Mouse (Mus musculus) stomach, embryonic 14.5 days (tissue): Measurements from ENCODE around the gene Lyzl4. TPM values are rescaled to one million over a fixed set of nuclear protein-coding genes. Genes with fewer than 3 reads are reported as not detected.
A peak's percentile ranks its signal among the peaks of the same experiment; 100 is the strongest.

Source experiments
- ATAC-seq: fragments of 200-750 bp; cut with Nextera tagmentation; 2 replicates; pipeline ENCODE4 v1.8.0; 2017; ENCODE audit warnings: low read depth, moderate TSS enrichment; ENCODE audit not compliant: insufficient number of reproducible peaks, insufficient read depth, low FRiP score
- H3K27ac ChIP-seq: fragments of 300-500 bp; sonication (generic); 2 replicates; pipeline ENCODE4 v1.5.1; 2014; ENCODE audit warnings: mild to moderate bottlenecking, low read length, moderate library complexity, mixed read lengths
- H3K27me3 ChIP-seq: fragments of 300-500 bp; sonication (generic); 2 replicates; pipeline ENCODE4 v1.6.1; 2014; ENCODE audit warnings: low read length, control low read depth, mixed read lengths; ENCODE audit not compliant: control insufficient read depth, insufficient read depth
- H3K36me3 ChIP-seq: fragments of 300-500 bp; sonication (generic); 2 replicates; pipeline ENCODE4 v1.6.1; 2014; ENCODE audit warnings: mild to moderate bottlenecking, control low read depth, low read length, moderate library complexity, mixed read lengths; ENCODE audit not compliant: control insufficient read depth, insufficient read depth
- H3K4me1 ChIP-seq: fragments of 300-500 bp; sonication (generic); 2 replicates; pipeline ENCODE4 v1.6.1; 2014; ENCODE audit warnings: low read length, control low read depth, mixed read lengths; ENCODE audit not compliant: control insufficient read depth, insufficient read depth
- H3K4me2 ChIP-seq: fragments of 300-500 bp; sonication (generic); replicated peaks from 2 replicates; pipeline ENCODE4 v1.6.1; 2014; ENCODE audit warnings: low read depth, low read length, control low read depth
- H3K4me3 ChIP-seq: fragments of 300-500 bp; sonication (generic); 2 replicates; pipeline ENCODE4 v1.5.1; 2014; ENCODE audit warnings: low read depth, low read length, control low read depth
- H3K9ac ChIP-seq: fragments of 300-500 bp; sonication (generic); replicated peaks from 2 replicates; pipeline ENCODE4 v1.6.1; 2014; ENCODE audit warnings: low read depth, mild to moderate bottlenecking, control low read depth, low read length, moderate library complexity, mixed read lengths
- H3K9me3 ChIP-seq: fragments of 300-500 bp; sonication (generic); 2 replicates; pipeline ENCODE4 v1.6.1; 2016; ENCODE audit warnings: low read depth, low read length, control low read depth; ENCODE audit not compliant: control insufficient read depth
- WGBS: fragments of 180-500 bp; shearing (Covaris S2); extraction: QIAGEN DNeasy Blood & Tissue Kit; methylation state at CpG from one replicate; pipeline ENCODE4 v1.1.7; 2014; 5-methylcytosine and 5-hydroxymethylcytosine counted together
- polyA plus RNA-seq: library from polyadenylated mRNA; unstranded; fragments of >200 nt; fragmentation: Nextera tagmentation; extraction: Ambion mirVana; gene quantifications from 2 replicates; pipeline ENCODE4 v1.2.1, GENCODE M21; 2014

Gene Lyzl4
- polyA plus RNA-seq, 1 experiment from 2014 or later = 0.55 TPM

DNA sequence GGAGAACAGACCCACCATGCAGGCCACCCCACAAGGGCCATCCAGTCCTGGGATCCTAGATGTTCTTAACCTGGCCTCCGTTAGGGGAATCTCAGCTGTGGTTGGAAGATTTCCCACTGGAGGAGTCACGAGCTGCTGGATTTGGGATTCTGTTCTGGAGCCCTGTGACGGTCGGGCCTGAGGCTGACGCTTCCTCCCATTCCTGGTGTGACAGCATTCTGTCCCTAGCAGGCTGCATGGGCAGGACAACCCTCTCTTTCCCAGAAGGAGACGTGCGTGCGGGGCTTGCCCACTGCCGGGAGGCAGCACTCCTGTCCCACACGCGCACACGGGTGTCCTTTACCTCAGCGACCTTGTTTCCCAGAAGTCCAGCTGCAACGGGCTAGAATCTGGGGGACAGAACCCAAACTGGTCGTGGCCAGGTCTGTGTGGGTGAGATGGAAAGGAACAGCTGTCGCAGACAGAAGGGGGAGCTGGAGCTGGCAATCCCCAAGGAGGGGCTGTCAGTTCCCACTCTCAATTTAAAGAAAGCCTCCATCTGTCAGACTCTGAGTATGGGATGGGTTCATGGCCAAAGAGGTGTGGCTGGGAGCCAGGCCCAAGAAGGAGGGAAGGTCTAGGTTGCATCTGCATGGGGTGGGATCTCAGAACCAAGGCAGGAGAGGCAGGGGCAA lies 25.2 kb upstream of the Lyzl4 start:
- WGBS = 67% methylated on average over 16 of the region's 16 CpGs
- H3K27me3 ChIP-seq = no peaks in the 10 kb centered on the region; the same call in 1 of the 2 replicates

DNA sequence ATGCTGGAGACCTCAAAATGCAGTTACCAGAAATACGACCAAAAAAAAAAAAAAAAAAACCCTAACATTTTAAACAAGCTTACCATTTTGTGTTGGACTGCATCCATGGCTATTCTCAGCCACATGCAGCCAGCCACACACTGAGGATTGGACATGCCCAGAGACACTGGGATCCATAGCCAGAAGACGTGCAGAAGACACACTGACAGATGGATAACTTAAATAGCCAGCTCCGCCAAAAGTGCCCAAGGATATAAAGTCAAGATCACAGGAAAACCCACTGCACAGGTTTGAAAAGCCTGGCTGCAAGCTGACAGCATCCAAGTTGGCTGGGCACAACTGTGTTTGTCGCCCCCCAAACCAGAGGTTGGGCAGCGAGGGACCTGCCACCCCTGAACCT lies 22.2 kb upstream of the Lyzl4 start:
- Histone ChIP-seq H3K4me3 (no peak overlapping the region), H3K4me1 (no peaks in the 10 kb centered on the region), H3K36me3 (no peaks in the 10 kb centered on the region), H3K4me2 (no peak overlapping the region), H3K9ac (no peak overlapping the region), H3K27me3 (no peaks in the 10 kb centered on the region; the same call in 1 of the 2 replicates), H3K27ac (no peak overlapping the region), H3K9me3 (no peaks in the 10 kb centered on the region)
- ATAC-seq = no peak
- WGBS = 80% methylated on average over 5 of the region's 5 CpGs

More for the DNA sequence above, 25.2 kb upstream of the Lyzl4 start:
- Histone ChIP-seq H3K9ac (no peak overlapping the region), H3K4me2 (no peak overlapping the region), H3K27ac (0 out of 2 replicates have a peak overlapping the region, but pooled peaks have one; percentile 15), H3K4me3 (no peak overlapping the region), H3K4me1 (no peaks in the 10 kb centered on the region), H3K9me3 (no peaks in the 10 kb centered on the region), H3K36me3 (no peaks in the 10 kb centered on the region)
- no peak for ATAC-seq

DNA sequence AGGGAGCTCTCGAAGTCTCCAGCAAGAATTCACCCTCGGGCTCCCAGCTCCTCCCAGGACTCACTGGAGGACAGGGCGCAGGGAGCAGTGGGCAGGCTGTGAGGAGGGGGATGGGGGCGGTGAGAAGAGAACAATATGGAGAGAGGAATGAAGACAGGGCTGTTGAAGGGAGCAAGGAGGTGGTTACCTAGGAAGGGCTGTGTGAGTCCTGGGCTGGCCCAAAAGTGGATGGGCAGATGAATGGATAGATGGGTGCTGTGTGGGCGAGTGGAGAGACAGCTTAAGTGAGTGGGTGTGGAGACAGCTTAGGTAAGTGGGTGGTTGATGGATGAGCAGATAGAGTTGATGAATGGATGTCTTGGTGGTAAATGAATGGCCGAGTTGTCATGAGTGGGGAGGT lies 21.6 kb upstream of the Lyzl4 start:
- no peak overlapping the region for H3K4me2 ChIP-seq
- no peaks in the 10 kb centered on the region; the same call in 1 of the 2 replicates for H3K27me3 ChIP-seq
- H3K9me3 ChIP-seq = no peaks in the 10 kb centered on the region
- H3K9ac ChIP-seq = no peak overlapping the region
- 72% methylated on average over 6 of the region's 6 CpGs for WGBS
- no peaks in the 10 kb centered on the region for H3K4me1 ChIP-seq
- no peaks in the 10 kb centered on the region for H3K36me3 ChIP-seq
- H3K27ac ChIP-seq = no peak overlapping the region
- no peak overlapping the region for H3K4me3 ChIP-seq
- ATAC-seq = no peak

DNA sequence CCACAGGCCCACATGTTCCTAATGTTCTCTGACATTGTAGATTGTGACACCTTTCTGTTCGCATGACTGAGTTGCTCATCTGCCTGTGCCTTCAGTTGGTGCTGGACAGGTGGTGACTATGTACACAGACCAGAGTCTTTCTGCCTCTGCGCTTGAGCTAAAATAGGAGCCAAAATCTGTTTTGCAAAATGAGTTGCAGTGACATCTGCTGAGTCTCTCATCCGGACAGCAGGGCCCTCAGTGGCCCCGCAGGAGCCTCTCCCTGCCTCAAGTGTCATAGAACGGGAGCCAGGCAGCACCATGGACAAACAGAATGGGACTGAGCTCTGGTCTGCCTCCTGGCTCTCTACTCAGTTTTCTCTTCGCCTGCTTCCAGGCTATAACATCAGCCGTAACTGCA lies 17.9 kb upstream of the Lyzl4 start:
- H3K36me3 ChIP-seq = no peaks in the 10 kb centered on the region
- H3K4me1 ChIP-seq = no peaks in the 10 kb centered on the region
- H3K27me3 ChIP-seq = no peaks in the 10 kb centered on the region
- H3K4me2 ChIP-seq = no peak overlapping the region
- no peak overlapping the region for H3K4me3 ChIP-seq
- H3K27ac ChIP-seq = no peak overlapping the region
- 72% methylated on average over 7 of the region's 7 CpGs for WGBS
- no peaks in the 10 kb centered on the region for H3K9me3 ChIP-seq
- ATAC-seq = no peak
- no peak overlapping the region for H3K9ac ChIP-seq

DNA sequence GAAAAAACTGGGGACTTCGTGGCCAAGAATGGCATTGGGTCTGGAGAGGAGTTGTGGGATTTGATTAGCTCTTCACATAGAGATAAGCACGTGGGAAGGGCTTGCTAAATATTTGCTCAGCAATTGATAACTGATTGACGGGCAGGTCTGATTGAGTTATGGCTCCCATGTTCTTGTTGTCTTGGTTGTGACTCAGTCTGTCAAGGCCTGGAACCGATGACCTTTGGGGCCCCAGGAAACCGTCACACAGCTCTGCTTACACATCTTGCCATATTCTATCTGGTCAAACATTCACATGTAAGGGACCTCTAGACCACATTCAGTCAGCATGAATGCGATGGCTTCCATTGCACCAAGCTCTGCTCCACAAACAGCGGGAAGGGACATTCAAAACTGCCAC lies 16.4 kb upstream of the Lyzl4 start:
- no peak for ATAC-seq
- Histone ChIP-seq H3K4me1 (no peaks in the 10 kb centered on the region), H3K27ac (no peak overlapping the region), H3K4me2 (no peak overlapping the region), H3K36me3 (no peaks in the 10 kb centered on the region), H3K4me3 (no peak overlapping the region), H3K27me3 (no peaks in the 10 kb centered on the region), H3K9me3 (no peaks in the 10 kb centered on the region), H3K9ac (no peak overlapping the region)
- WGBS = 71% methylated on average over 7 of the region's 7 CpGs

DNA sequence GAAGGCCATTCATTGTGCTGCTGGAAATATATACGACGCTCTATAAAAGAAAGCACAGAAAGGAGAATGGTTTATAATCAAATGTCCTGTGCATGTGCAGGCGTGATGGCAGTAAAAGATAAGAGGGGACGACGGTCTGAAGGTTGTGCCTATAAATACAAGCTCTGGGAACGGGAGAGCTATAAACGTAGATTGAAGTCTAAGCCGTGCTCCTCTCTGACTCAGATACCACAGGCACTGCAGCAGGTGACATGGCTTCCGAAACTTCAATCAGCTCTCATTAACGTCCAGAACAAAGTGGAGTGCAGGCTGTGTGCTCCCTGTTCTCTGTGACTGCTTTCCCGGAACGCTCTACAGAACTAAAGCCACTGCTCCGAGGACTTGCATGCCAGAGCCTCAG lies 15.2 kb upstream of the Lyzl4 start:
- Histone ChIP-seq H3K27me3 (no peaks in the 10 kb centered on the region), H3K9ac (no peak overlapping the region), H3K27ac (no peak overlapping the region), H3K4me2 (no peak overlapping the region), H3K9me3 (no peaks in the 10 kb centered on the region), H3K4me3 (no peak overlapping the region), H3K36me3 (no peaks in the 10 kb centered on the region), H3K4me1 (no peaks in the 10 kb centered on the region)
- ATAC-seq = no peak
- 63% methylated on average over 13 of the region's 13 CpGs for WGBS

DNA sequence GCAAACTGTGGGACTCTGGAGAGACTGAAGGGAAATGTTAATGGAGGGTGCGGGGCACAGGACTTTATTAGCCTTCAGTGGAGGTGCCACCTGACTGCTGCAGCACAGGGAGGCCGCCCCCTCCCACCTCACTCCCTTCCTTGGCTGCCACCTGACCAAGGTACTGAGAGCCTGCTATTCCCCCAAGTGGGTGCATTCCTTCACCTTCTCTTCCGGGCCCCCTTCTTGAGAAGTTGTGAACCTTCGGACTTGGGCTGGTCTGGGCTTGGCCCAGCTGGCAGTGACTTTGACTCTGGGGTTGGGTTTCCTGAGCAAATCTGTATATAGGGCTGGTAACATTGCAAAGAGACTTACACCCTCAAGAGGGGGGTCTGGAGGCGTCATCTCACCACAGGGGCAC lies 14.4 kb upstream of the Lyzl4 start:
- Histone ChIP-seq H3K4me2 (no peak overlapping the region), H3K4me1 (no peaks in the 10 kb centered on the region), H3K36me3 (no peaks in the 10 kb centered on the region), H3K9ac (no peak overlapping the region), H3K4me3 (no peak overlapping the region), H3K27ac (no peak overlapping the region), H3K27me3 (no peaks in the 10 kb centered on the region), H3K9me3 (no peaks in the 10 kb centered on the region)
- no peak for ATAC-seq
- WGBS = 77% methylated on average over 5 of the region's 5 CpGs

DNA sequence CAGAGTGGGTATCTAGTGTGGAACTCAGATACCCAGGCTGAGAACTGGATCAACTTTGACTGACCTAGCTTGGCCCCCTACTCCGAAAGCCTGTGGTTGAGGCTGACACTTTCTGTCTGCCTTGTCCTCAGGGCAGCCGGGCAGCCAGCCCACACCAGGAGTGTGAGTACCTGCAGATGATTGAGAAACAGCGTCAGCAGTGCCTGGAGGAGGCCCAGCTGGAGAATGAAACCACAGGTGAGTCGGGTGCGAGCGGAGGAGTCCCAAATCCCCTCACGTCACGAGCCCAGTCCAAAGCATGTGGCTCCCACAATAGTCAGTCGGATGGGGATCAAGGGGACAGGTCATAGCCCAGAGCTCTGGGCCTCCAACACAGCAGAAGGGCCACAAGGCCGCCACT lies 11.8 kb upstream of the Lyzl4 start:
- Histone ChIP-seq H3K9me3 (no peaks in the 10 kb centered on the region), H3K4me1 (no peaks in the 10 kb centered on the region), H3K36me3 (no peaks in the 10 kb centered on the region), H3K27ac (no peak overlapping the region), H3K9ac (no peak overlapping the region), H3K4me2 (no peak overlapping the region), H3K4me3 (no peak overlapping the region), H3K27me3 (no peaks in the 10 kb centered on the region)
- WGBS = 86% methylated on average over 10 of the region's 10 CpGs
- no peak for ATAC-seq

DNA sequence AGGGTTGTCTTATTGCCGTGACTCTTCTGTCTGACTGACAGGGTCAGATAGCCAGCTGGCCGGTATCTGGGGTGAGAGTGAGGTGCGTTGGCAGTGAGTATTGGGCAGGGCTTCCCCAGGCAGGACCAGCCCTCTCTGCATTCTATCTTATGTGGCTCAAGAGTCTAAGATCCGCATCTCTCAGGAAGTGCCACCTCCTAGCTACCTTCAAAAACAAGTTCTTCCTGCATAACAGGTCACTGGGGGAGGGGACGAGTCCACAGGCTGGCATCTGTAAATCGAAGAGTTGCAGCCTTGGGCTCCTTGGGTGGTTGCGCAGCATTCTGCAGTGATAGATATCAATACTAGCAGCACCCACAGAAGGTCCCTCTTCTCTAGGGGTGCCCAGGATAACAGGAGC lies 5.1 kb upstream of the Lyzl4 start:
- Histone ChIP-seq H3K27ac (no peak overlapping the region), H3K4me2 (no peak overlapping the region), H3K4me1 (no peaks in the 10 kb centered on the region), H3K36me3 (no peaks in the 10 kb centered on the region), H3K9me3 (no peaks in the 10 kb centered on the region), H3K4me3 (no peak overlapping the region), H3K27me3 (peaks cover 16% of the 10 kb centered on the region), H3K9ac (no peak overlapping the region)
- WGBS = 56% methylated on average over 7 of the region's 7 CpGs
- ATAC-seq = no peak
